Mouse (Mus musculus) cerebral cortex, adult 2 months (tissue): ENCODE data around the gene Olfr1303.

Experiments
- WGBS: fragments of 180-500 bp; shearing (Covaris S2); methylation state at CpG from one replicate; pipeline ENCODE4 v1.1.7; 2018; 5-methylcytosine and 5-hydroxymethylcytosine counted together

The Olfr1303 gene

GRCm38 (mm10) chr2:111820240-111820639, at the start of gene Olfr1303:
Olfr1303 (minus strand) TSS chr2:111820340.
- WGBS = 89% methylated on average over 2 of the region's 2 CpGs

- WGBS = 84% methylated on average over 2 of the region's 2 CpGs
These were observed 43.0 kb downstream of the Olfr1303 start, which contains the start of gene Olfr1302 for GRCm38 (mm10) chr2:111777129-111777528. Olfr1302 (plus strand) TSS chr2:111777429.
